Mouse (Mus musculus) brain, embryonic 14.5 days (tissue): ENCODE data around the gene Gcnt7.

Source experiments
- CTCF ChIP-seq: fragments of 200-500 bp; IDR thresholded peaks from 2 replicates; pipeline ENCODE4 v1.5.1; 2012; ENCODE audit warnings: inconsistent platforms, mild to moderate bottlenecking, moderate library complexity, borderline replicate concordance; ENCODE audit not compliant: insufficient read depth, insufficient read length; ENCODE audit errors: extremely low read depth
- POLR2A ChIP-seq: fragments of 200-500 bp; IDR thresholded peaks from 2 replicates; pipeline ENCODE4 v1.6.1; 2012; ENCODE audit warnings: mild to moderate bottlenecking, inconsistent platforms, borderline replicate concordance; ENCODE audit not compliant: poor library complexity, insufficient read depth, insufficient read length, severe bottlenecking; ENCODE audit errors: extremely low read depth

GRCm38 (mm10) chr2:172477860-172478259 is 19.5 kb upstream of the Gcnt7 start:
- TF ChIP-seq POLR2A (no peak), CTCF (peak; percentile 76; the same call in 1 of the 2 replicates)
